Mouse (Mus musculus) neural tube, postnatal 0 days (tissue): ENCODE data around the gene Olfr520. TPM values are rescaled to one million over a fixed set of nuclear protein-coding genes. Genes with fewer than 3 reads are reported as not detected.

Experiments used
- polyA plus RNA-seq: library from polyadenylated mRNA; unstranded; fragments of >200 nt; fragmentation: Nextera tagmentation; extraction: Ambion mirVana; gene quantifications from 2 replicates; pipeline ENCODE4 v1.2.1, GENCODE M21; 2015

The Olfr520 gene
- not detected in 2 replicates for polyA plus RNA-seq

GRCm38 (mm10) chr7:99729973-99730372, at the start of gene Olfr520:
Olfr520 (plus strand) TSS chr7:99730273.

GRCm38 (mm10) chr7:99711166-99711565, 18.9 kb upstream of the Olfr520 start, which contains the start of gene Slco2b1:
Slco2b1 (minus strand) TSS chr7:99711340.

GRCm38 (mm10) chr7:99763207-99763606, 33.1 kb downstream of the Olfr520 start, which contains the start of gene Olfr521:
Olfr521 (plus strand) TSS chr7:99763507.

Other genes with a start within 250 kb of the Olfr520 start
- 404 and 432 TPM in 2 replicates for gene Rps3, start 246.5 kb upstream of the Olfr520 start, polyA plus RNA-seq
- 12.5 and 16.2 TPM in 2 replicates for gene Arrb1, start 194.8 kb upstream of the Olfr520 start, polyA plus RNA-seq
- 3.7 TPM in 2 replicates for gene Tpbgl, start 103.2 kb upstream of the Olfr520 start, polyA plus RNA-seq
- gene Slco2b1, start 18.9 kb upstream of the Olfr520 start, polyA plus RNA-seq, result 7.3 and 8.9 TPM in 2 replicates
- not detected in 2 replicates for gene Olfr521, start 33.2 kb downstream of the Olfr520 start, polyA plus RNA-seq
- 2.3 and 2.5 TPM in 2 replicates for gene Neu3, start 98.1 kb downstream of the Olfr520 start, polyA plus RNA-seq
- gene Xrra1, start 128.8 kb downstream of the Olfr520 start, polyA plus RNA-seq, result 0.78 and 0.85 TPM in 2 replicates
- gene Spcs2, start 133.2 kb downstream of the Olfr520 start, polyA plus RNA-seq, result 274 and 277 TPM in 2 replicates